Mouse (Mus musculus): ENCODE data around the gene Asb15.

DNA sequence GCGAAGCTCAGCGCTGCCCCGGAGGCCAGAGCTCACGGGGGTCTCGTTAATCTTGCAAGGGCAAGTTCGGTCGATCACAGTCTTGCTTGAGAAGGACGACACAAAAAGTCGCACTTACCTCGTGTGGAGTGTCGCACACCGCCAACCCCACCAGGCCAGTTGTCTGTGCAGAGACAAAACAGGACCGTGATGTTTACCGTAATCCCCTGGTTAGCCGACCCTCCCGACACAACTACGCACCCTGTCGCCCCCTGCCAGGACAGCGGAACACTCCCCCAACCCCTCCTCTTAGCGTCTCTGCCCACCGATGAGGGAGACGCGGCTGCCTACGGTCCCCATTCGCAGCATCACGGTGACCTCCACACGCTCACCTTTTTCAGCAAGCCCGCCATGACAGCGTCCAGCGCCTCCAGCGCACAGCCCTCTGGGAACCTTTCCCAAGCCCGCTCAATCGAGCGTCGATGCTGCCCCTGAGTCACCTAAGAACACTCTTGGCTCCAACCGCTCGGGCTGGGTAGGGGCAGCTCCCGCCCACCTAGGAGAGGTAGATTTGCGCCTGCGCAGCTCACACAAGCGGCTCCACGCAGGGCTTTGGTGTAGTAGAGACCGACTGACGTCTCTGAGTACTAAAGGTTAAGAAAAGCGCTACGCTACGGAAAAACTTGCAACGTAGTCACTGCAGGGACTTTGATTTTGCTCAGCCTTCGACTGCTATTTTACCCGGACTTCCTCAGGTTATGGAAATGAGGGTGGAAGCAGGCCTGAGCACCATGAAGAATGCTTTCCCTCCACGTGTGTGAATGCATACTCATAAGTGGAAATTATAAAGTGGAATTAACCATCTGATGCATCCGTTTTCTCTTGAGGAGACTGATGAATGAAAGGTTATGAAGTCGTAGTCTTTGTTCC is 535 bp upstream of the Asb15 start, which contains the start of gene Ndufa5:
- peak; percentile 91 for TF ChIP-seq POLR2A (IDR thresholded peaks at IDR 0.05; ENCODE audit: insufficient read depth, low read depth, low read length)
- no peak for TF ChIP-seq CTCF (IDR thresholded peaks at IDR 0.05)
- TF ChIP-seq EP300 (IDR thresholded peaks at IDR 0.05; ENCODE audit: insufficient read depth, low read depth, low read length): peak; percentile 85
